Mouse (Mus musculus): Measurements from ENCODE around the gene Casc3. TPM values are rescaled to one million over a fixed set of nuclear protein-coding genes. Genes with fewer than 3 reads are reported as not detected.
"Not testable (repeated sequence)": the region's sequence is repeated elsewhere in the genome, so short reads cannot be mapped to it uniquely, and the experiment has no call there.

Gene Casc3
- total RNA-seq, 2 experiments from 2014 or later = 36.8 to 41.9 TPM

DNA sequence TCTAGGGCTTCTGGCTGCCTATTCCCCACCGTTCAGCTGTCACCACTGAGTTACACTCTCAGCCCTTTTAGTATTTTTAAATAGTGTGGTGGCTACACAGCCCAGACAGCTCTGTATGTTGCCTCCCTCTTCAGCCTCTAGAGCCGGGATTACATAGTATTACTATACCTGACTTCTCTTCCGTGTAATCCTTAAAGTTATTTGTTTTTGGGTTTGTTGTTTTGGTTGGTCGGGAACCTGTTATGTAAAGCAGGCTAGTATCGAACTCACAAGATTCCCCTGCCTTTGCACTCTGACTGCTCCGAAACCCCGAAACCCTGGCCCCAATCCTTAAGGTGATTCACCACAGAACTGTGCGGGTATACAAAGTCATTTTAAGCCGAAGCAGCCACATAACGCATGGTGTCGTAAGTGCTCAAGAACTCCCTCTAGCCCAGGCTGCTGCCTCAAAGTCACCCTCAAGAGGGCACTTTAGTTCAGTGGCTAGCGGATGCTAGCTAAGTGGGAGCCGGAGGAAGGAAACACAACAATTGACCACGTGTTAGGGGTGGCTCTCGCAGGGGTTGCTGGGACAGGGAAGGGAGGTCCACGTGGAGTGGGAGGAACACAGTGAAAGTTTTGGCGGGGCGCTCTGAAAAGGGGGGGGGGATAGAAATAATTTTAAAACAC is 16.0 kb upstream of the Casc3 start:
- peak; percentile 76 to 79 for DNase-seq (ENCODE audit: low spot score in 2 of 2)

- peak in 1 of 2 experiments; percentile 57 for DNase-seq (ENCODE audit: low spot score in 2 of 2)
Measured at GRCm38 (mm10) chr11:98789219-98789807, 15.4 kb upstream of the Casc3 start.

- no peak for DNase-seq (ENCODE audit: low spot score in 2 of 2)
Measured at GRCm38 (mm10) chr11:98789824-98790223, 14.9 kb upstream of the Casc3 start.

GRCm38 (mm10) chr11:98790631-98791205 is 14.0 kb upstream of the Casc3 start:
- no peak for DNase-seq (ENCODE audit: low spot score in 2 of 2)

DNA sequence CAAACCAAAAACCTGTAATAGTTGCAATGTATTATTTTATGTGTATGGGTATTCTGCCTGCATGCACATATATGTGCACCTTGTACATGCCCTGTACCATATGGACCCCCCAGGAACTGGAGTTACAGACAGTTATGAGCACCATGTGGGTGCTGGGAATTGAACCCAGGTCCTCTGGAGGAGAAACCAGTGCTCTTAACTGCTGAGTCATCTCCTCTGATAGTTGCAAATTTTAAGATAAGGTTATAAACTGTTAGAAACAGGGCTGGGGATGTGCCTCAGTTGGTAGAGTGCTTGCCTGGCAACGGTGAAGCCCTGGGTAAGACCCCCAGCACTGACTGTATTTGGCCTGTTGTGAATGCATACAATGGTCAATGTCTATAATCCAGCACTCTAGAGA is 13.3 kb upstream of the Casc3 start:
- DNase-seq (ENCODE audit: low spot score in 2 of 2) = no peak

GRCm38 (mm10) chr11:98792081-98792480 is 12.6 kb upstream of the Casc3 start:
- no peak for DNase-seq (ENCODE audit: low spot score in 2 of 2)

GRCm38 (mm10) chr11:98794469-98795014 is 10.2 kb upstream of the Casc3 start:
- DNase-seq (ENCODE audit: low spot score in 2 of 2) = peak; percentile 74 to 77

DNA sequence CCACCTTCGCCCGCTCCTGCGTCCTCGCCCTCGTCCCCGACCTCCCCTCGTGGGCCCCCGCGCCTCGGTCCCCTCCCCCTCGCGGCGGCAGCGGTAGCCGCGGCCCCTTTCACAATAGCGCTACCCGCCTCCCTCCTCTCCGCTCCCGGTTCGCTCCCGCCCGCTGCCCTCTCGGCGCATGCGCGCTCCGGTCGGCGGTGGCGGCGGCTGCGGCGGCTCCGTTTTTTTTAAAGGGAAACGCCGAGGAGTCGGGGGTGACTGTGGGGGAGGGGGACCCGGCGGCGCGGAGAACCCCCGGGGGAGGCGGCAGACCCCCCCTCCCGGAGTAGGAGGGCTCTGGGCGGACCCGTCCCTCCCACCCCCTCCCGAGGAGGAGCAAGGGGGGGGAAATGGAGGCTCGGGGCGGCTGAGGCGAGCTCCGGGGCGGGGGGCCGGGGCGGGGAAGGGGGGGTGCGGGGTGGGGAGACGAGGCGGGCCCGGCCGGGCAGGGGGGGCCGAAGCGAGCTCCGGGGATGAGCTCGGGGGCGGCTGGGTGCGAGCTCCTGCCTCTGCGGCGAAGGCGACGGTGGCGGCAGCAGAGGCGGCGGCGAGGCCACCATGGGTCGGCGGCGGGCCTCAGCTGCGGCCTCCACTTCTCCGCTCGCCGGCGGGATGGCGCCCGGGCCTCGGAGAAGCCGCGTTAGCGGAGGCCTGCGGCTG is 9.5 kb upstream of the Casc3 start, which contains the start of gene Msl1:
Gene Msl1 (plus strand): TSS at position 502 of the 699 bp plus-strand sequence.
- DNase-seq (ENCODE audit: low spot score in 2 of 2) = peak; percentile 89

DNA sequence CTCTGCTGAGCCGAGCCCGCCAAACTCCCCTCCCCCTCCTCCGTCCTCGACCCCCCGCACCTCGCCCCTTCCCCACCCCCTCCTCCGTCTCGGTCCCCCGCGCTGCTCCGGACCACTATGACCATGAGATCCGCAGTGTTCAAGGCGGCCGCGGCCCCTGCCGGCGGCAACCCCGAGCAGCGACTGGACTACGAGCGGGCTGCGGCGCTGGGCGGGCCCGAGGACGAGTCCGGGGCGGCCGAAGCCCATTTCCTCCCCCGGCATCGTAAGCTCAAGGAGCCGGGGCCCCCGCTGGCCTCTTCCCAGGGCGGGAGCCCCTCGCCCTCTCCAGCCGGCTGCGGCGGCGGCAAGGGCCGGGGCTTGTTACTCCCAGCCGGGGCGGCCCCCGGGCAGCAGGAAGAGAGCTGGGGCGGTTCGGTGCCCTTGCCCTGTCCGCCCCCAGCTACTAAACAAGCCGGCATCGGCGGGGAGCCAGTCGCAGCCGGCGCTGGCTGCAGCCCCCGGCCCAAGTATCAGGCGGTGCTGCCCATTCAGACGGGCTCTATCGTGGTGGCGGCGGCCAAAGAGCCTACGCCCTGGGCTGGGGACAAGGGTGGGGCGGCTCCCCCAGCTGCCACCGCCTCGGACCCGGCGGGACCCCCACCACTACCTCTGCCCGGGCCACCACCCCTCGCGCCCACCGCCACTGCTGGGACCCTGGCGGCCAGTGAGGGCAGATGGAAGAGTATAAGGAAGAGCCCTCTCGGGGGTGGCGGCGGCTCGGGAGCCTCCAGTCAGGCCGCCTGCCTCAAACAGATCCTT is 8.8 kb upstream of the Casc3 start:
- DNase-seq (ENCODE audit: low spot score in 2 of 2) = peak; percentile 54 to 56

- peak; percentile 55 to 59 for DNase-seq (ENCODE audit: low spot score in 2 of 2)
Measured at GRCm38 (mm10) chr11:98796515-98797216, 8.0 kb upstream of the Casc3 start.

DNA sequence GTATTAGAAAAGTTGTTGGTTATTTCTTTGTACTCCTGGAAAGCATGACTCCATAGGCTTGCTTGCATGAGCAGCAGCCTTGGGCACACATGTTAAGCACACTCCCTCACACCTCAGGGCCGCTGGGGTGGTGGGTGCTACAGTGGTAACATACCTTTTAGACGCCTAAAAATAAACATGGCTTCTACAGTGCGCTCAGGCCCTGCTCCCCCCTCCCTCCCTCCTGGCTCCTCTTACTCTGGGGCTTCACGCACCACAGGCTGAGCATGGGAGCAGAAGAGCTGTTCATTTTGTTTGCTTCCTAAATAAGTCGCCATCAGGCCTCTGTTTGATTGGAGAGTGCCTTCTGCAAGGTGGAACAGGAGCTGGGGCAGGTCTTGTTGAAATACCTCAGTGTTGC is 7.4 kb upstream of the Casc3 start:
- DNase-seq (ENCODE audit: low spot score in 2 of 2) = no peak

DNA sequence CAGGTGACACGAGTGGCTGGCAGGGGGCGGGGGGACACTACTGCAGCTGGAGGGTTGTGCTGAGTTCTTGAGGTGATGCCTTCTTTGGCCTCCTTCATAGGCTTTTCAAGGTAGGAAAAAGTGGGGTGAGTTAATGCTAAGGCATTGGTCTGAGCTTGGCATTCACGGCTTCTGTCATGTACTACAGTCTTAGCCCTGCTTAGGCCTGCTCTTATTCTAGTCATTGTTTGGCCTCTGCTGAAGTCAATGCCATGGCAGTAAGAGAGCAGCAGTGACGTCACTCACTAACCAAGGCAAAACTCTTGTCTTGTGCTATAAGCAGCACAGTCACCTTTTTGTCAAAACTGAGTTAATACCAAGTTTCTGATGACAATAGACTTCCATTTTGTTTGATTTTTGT is 6.8 kb upstream of the Casc3 start:
- DNase-seq (ENCODE audit: low spot score in 2 of 2) = no peak

DNA sequence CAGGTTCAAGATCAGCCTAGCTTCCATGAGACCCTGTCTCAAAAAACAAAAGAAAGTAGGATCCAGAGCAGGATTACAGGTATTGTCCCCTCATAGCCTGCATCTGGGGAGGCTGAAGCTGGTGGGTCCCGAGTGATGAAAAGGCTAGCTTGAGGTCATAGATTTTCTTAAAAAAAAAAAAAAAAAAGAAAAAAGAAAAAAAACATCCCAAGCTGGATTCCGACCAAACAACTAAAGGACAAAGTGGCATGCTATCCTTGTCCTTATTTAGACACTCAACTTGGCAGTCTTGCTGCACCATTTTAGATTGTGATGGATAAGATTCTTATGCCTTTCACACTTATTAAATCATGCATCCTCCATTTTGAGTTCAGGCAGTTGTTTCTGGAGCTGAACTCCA is 3.7 kb downstream of the Casc3 start:
- DNase-seq (ENCODE audit: low spot score in 2 of 2) = no peak

- DNase-seq (ENCODE audit: low spot score in 2 of 2) = peak; percentile 96 to 97
Measured at GRCm38 (mm10) chr11:98809457-98810290, 5.0 kb downstream of the Casc3 start.

GRCm38 (mm10) chr11:98810686-98811085 is 6.0 kb downstream of the Casc3 start:
- no peak for DNase-seq (ENCODE audit: low spot score in 2 of 2)

DNA sequence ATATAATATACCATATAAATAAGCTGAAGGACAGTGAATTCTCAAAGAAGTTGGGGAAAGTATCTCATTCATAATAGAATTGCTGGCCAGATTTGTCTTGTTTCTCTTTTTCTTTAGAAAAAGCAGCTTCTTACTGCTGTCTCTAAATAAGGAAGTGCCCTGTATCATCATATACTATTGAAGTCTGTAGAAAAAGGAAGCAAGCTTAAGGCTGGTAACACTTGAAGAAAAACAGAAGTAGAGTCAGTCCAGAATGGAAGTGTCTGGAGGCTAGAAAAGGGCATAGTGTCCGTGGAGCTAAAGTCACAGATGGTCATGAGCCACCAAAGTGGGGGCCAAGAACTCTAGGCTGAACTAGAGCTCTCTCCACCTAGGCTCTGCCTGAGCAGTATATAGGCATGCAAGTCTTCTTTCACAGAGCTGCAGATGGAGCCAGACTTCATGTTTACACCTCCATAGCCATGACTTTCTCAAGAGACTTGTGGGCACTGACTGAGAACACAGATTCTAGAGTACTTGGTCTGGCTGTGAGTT is 12.1 kb downstream of the Casc3 start:
- DNase-seq (ENCODE audit: low spot score in 2 of 2) = no peak

DNA sequence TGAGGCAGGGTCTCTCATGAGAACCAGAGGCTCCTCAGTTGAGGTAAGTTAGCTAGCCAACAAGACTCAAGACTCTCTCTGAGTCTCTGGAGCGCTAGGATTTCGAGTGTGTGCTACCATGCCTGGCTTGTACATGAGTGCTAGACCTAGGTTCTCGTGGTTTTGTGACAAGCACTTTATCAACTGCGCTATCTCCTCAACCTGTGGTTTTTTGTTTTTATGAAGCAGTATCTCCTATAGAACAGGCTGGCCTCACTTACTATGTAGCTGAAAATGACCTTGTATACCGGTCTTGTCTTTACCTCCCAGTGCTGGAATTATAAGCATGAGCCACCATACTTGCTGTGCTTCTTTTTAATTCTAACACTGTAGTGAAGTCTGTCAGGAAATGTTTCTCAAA is 16.3 kb downstream of the Casc3 start:
- DNase-seq (ENCODE audit: low spot score in 2 of 2) = no peak

DNA sequence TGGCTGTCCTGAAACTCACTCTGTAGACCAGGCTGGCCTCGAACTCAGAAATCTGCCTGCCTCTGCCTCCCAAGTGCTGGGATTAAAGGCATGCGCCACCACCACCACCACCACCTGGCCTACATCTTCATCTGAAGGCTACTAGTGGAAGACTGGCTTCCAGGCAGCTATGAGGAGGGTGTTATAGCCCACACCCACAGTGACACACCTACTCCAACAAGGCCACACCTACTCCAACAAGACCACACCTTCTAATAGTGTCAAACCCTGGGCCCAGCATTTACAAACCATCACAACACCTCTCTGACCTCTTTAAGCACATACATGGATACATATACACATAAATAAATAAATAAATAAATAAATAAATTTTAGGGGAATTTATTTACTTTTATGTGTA is 21.4 kb downstream of the Casc3 start:
- DNase-seq (ENCODE audit: low spot score in 2 of 2) = not testable (repeated sequence)

GRCm38 (mm10) chr11:98827877-98828276 is 23.2 kb downstream of the Casc3 start:
- no peak for DNase-seq (ENCODE audit: low spot score in 2 of 2)
